Mouse (Mus musculus): ENCODE results near the gene Inava. TPM values are rescaled to one million over a fixed set of nuclear protein-coding genes. Genes with fewer than 3 reads are reported as not detected.

The Inava gene
- 1.6 and 2.6 TPM in 2 replicates for polyA plus RNA-seq (2014; fragmentation: Nextera tagmentation; extraction: Ambion mirVana)

DNA sequence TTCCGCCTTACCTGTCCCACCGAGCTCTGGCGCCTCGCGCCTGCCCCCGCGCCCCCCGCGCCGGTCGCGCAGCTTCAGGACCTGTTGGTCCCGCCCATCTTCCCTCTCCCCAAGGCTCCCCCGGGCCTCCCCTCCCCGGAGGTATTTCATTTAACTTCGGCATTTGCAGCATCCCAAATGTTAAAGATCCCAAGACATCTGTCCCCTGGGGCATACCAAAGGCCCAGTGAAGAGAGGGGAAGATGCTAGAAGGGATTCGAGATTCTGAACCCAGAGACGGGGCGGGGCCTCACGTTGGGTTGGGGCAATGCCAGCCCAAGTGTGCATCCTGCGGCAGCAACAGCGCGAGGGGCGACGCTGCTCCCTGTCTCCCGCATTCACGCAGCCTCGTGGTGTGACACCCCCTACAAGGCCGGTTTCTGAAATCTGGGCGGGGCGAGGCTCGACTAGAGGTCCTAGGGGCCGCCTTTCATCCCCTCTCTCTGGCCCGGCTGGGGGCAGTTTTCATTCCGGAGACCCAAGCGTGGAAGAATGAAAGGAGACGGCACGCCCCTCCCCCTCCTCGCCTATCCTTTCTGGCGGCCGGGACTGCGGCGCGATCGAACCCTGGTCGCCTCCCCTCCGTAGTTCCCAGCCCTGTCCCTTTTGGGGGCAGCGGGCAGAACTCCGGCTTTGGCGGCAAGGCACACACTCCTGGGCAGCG lies at the start of gene Inava:
Gene Inava, minus strand, starts transcription at position 373 of the 703 bp plus-strand sequence.
- peaks cover 10% of the 10 kb centered on the region; the same call in 1 of the 2 replicates for H3K27me3 ChIP-seq (ENCODE audit: control insufficient read depth, insufficient read depth, low read length)
- H3K36me3 ChIP-seq (ENCODE audit: control insufficient read depth, insufficient read depth, low read length): no peaks in the 10 kb centered on the region
- peaks cover 33% of the 10 kb centered on the region for H3K4me1 ChIP-seq (ENCODE audit: control insufficient read depth, insufficient read depth, low read length)
- peak within 1 kb of the TSS; percentile 50 for H3K4me3 ChIP-seq (replicated peaks; ENCODE audit: low read depth, low read length)
- no peak within 1 kb of the TSS; the same call in 1 of the 2 replicates for H3K27ac ChIP-seq (replicated peaks; ENCODE audit: low read depth, low read length)
- peak; percentile 74 for ATAC-seq (ENCODE audit: low FRiP score, low TSS enrichment)
- no peaks in the 10 kb centered on the region for H3K9me3 ChIP-seq (ENCODE audit: control insufficient read depth, low read length)
- 2% methylated on average over 50 of the region's 51 CpGs for WGBS
- DNase-seq: peak; percentile 83
- peak within 1 kb of the TSS; percentile 55 for H3K9ac ChIP-seq (replicated peaks; ENCODE audit: low read length)
- peak within 1 kb of the TSS; percentile 81 for H3K4me2 ChIP-seq (ENCODE audit: low read length)

DNA sequence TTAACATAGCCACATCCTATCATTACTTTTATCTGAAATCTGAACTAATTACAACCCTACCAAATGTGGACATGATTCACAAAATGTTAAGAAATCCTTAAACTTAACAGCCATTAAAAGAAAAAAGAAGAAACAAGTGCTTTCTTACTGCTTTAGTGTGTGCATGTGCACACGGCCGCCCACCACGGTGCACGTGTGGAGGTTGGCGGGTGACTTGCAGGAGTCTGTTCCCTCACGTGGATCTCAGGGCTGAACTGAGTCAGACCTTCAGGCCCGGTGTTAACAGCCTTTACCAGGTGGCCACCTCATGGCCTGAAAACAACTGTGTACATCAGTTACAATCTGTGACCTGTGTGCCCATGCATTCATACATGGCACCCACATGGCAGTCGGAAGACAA lies 43.3 kb upstream of the Inava start:
- Histone ChIP-seq H3K4me2 (ENCODE audit: low read length) (no peak overlapping the region), H3K9ac (replicated peaks; ENCODE audit: low read length) (no peak overlapping the region), H3K27me3 (ENCODE audit: control insufficient read depth, insufficient read depth, low read length) (no peaks in the 10 kb centered on the region), H3K4me1 (ENCODE audit: control insufficient read depth, insufficient read depth, low read length) (no peaks in the 10 kb centered on the region), H3K27ac (replicated peaks; ENCODE audit: low read depth, low read length) (no peak overlapping the region), H3K9me3 (ENCODE audit: control insufficient read depth, low read length) (no peaks in the 10 kb centered on the region), H3K36me3 (ENCODE audit: control insufficient read depth, insufficient read depth, low read length) (peaks cover 95% of the 10 kb centered on the region), H3K4me3 (replicated peaks; ENCODE audit: low read depth, low read length) (no peak overlapping the region)
- DNase-seq: no peak
- ATAC-seq (ENCODE audit: low FRiP score, low TSS enrichment): no peak
- WGBS: 94% methylated on average over 8 of the region's 8 CpGs

DNA sequence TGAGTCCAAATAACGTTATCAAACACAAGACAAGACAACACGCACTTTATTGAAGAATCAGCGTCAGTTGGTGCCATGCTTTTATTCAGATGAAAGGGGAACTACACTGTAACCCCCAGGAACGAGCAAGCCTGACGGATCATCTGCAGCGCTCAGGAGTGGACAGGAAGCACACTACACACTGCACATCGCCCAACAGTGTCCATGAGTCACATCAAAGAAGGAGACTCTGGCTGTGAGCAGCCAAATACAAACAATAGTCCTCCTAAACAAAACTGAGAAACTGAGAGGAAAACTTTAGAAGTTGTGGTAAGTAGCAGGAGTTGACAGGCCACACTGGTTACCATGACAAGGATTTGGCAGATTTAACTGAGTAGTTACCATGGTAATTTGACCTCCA lies 34.2 kb upstream of the Inava start:
- WGBS: 38% methylated on average over 7 of the region's 7 CpGs
- H3K27me3 ChIP-seq (ENCODE audit: control insufficient read depth, insufficient read depth, low read length): peaks cover 4% of the 10 kb centered on the region; the same call in 1 of the 2 replicates
- no peaks in the 10 kb centered on the region for H3K9me3 ChIP-seq (ENCODE audit: control insufficient read depth, low read length)
- DNase-seq (peak; percentile 25), ATAC-seq (ENCODE audit: low FRiP score, low TSS enrichment) (no peak)
- H3K36me3 ChIP-seq (ENCODE audit: control insufficient read depth, insufficient read depth, low read length): peaks cover 48% of the 10 kb centered on the region
- no peaks in the 10 kb centered on the region for H3K4me1 ChIP-seq (ENCODE audit: control insufficient read depth, insufficient read depth, low read length)
- no peak overlapping the region for H3K27ac ChIP-seq (replicated peaks; ENCODE audit: low read depth, low read length)
- H3K9ac ChIP-seq (replicated peaks; ENCODE audit: low read length): no peak overlapping the region
- no peak overlapping the region for H3K4me2 ChIP-seq (ENCODE audit: low read length)
- no peak overlapping the region for H3K4me3 ChIP-seq (replicated peaks; ENCODE audit: low read depth, low read length)

DNA sequence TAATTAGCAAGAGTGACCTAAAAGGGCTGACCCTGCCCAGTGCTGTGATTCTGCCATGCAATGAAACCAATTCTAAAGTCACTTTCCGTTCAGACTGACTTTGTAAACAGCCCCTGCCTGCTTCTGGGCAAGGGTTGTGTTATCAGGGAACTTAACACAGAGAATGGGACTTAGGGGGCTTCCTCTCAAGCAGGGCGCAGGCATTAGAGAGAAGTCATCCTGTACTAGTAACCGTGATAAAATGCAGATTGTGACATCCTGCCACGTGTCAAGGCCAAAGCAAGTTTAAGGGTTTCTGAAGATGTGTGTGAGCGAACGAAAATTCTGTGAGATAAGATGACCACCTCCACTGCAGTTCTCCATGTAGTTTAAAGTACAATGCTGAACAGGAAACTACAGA lies 32.1 kb upstream of the Inava start:
- 80% methylated on average over 6 of the region's 6 CpGs for WGBS
- no peak overlapping the region for H3K4me2 ChIP-seq (ENCODE audit: low read length)
- H3K4me1 ChIP-seq (ENCODE audit: control insufficient read depth, insufficient read depth, low read length): no peaks in the 10 kb centered on the region
- DNase-seq: no peak
- no peak overlapping the region for H3K9ac ChIP-seq (replicated peaks; ENCODE audit: low read length)
- H3K9me3 ChIP-seq (ENCODE audit: control insufficient read depth, low read length): no peaks in the 10 kb centered on the region
- no peak overlapping the region for H3K4me3 ChIP-seq (replicated peaks; ENCODE audit: low read depth, low read length)
- ATAC-seq (ENCODE audit: low FRiP score, low TSS enrichment): no peak
- peaks cover 24% of the 10 kb centered on the region for H3K27me3 ChIP-seq (ENCODE audit: control insufficient read depth, insufficient read depth, low read length)
- H3K36me3 ChIP-seq (ENCODE audit: control insufficient read depth, insufficient read depth, low read length): peaks cover 27% of the 10 kb centered on the region
- H3K27ac ChIP-seq (replicated peaks; ENCODE audit: low read depth, low read length): no peak overlapping the region

DNA sequence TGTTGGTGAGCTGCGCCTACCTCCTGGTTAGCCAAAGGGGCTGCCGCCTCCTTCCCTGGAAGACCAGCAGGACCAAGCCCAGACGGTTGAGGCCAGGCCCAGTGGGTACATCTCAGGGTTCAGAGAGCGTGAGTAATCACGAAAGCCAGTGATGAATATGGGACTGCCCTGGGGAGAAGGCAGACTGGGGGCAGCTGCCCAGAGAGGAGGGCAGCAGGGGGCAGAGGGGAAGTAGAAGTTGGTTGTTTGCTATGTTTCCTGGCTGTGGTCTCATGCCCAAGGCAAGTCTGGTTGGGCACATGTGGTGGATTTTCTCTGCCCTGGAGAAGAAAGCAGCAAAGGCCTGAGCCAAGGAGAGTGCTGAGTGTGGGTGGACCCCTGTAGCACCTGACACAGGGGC lies 29.3 kb upstream of the Inava start:
- Histone ChIP-seq H3K9ac (replicated peaks; ENCODE audit: low read length) (no peak overlapping the region), H3K36me3 (ENCODE audit: control insufficient read depth, insufficient read depth, low read length) (peaks cover 7% of the 10 kb centered on the region), H3K4me1 (ENCODE audit: control insufficient read depth, insufficient read depth, low read length) (peaks cover 7% of the 10 kb centered on the region), H3K27ac (replicated peaks; ENCODE audit: low read depth, low read length) (no peak overlapping the region), H3K27me3 (ENCODE audit: control insufficient read depth, insufficient read depth, low read length) (peaks cover 51% of the 10 kb centered on the region), H3K4me3 (replicated peaks; ENCODE audit: low read depth, low read length) (no peak overlapping the region), H3K9me3 (ENCODE audit: control insufficient read depth, low read length) (no peaks in the 10 kb centered on the region), H3K4me2 (ENCODE audit: low read length) (no peak overlapping the region)
- ATAC-seq (ENCODE audit: low FRiP score, low TSS enrichment): no peak
- 78% methylated on average over 5 of the region's 5 CpGs for WGBS
- DNase-seq: no peak

DNA sequence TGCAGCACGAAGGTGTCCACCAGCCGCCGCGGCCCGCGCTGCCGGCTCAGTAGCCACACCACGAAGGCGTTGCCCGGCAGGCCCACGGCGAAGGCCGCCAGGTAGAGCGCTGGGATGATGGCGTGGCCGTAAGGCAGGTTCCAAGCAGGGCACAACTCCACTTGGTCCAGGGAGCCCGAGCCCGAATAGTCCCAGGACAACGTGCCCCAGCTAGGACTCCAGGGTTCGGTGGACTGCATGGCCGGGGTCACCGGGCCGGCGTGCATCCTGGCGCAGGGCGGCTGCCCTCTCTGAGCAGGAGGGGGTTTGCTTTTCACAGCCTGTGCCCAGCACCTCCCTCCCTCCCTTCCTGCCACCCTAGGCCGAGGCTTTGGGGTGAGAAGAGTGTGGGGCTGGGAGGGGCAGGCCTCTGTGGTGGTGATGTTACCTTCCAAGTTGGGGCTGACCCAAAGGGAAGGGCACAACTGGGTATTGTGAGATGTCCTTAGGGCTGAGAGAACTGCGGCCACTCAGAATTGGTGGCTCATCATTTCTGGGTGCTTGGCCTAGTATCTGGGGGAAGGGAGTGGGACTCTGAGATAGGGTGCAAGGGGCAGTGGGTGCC lies 26.7 kb upstream of the Inava start, which contains the start of gene Gpr25:
Gene Gpr25, minus strand, starts transcription at position 239 of the 604 bp plus-strand sequence.
- Histone ChIP-seq H3K36me3 (ENCODE audit: control insufficient read depth, insufficient read depth, low read length) (no peaks in the 10 kb centered on the region), H3K4me2 (ENCODE audit: low read length) (peak within 1 kb of the TSS; percentile 86), H3K9ac (replicated peaks; ENCODE audit: low read length) (peak within 1 kb of the TSS; percentile 66), H3K4me1 (ENCODE audit: control insufficient read depth, insufficient read depth, low read length) (peaks cover 7% of the 10 kb centered on the region), H3K4me3 (replicated peaks; ENCODE audit: low read depth, low read length) (peak within 1 kb of the TSS; percentile 51), H3K27me3 (ENCODE audit: control insufficient read depth, insufficient read depth, low read length) (peaks cover 62% of the 10 kb centered on the region), H3K9me3 (ENCODE audit: control insufficient read depth, low read length) (no peaks in the 10 kb centered on the region), H3K27ac (replicated peaks; ENCODE audit: low read depth, low read length) (peak within 1 kb of the TSS; percentile 49)
- DNase-seq (no peak), ATAC-seq (ENCODE audit: low FRiP score, low TSS enrichment) (peak; percentile 51)
- WGBS: 7% methylated on average over 28 of the region's 28 CpGs

DNA sequence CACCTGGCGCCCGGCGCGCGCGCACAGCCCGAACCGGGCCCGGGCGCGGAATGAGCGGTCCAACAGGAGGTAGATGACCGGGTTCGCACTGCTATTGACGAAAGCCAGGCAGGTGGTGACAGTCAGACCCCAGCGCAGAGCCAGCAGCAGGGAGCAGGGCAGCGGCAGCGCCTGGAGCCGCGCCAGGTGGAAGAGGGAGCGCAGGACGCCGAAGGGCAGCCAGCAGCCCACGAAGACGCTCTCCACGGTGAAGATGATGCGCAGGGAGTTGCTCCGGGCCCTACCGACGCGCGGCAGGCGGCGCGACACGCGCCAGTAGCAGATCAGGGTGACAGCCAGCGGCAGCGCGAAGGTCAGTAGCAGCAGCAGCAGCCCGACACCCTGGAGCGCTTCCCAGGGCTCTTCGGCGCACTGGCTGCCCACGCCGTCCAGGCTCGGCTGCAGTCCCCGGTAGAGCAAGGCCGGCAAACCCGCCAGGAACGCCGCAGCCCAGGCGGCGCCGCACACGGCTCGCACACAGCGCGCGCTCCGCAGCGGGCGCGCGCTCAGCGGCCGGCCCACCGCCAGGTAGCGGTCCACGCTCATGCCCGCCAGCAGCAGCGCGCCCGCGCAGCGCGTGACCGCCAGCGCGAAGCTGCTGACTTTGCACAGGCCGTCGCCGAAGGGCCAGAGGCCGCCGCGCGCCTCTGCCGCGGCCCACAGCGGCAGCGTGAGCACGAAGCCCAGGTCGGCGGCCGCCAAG lies 26.0 kb upstream of the Inava start:
- peak overlapping the region; percentile 49 for H3K27ac ChIP-seq (replicated peaks; ENCODE audit: low read depth, low read length)
- no peaks in the 10 kb centered on the region for H3K36me3 ChIP-seq (ENCODE audit: control insufficient read depth, insufficient read depth, low read length)
- DNase-seq: peak; percentile 90
- peak; percentile 82 for ATAC-seq (ENCODE audit: low FRiP score, low TSS enrichment)
- H3K4me3 ChIP-seq (replicated peaks; ENCODE audit: low read depth, low read length): peak overlapping the region; percentile 51
- WGBS: 1% methylated on average over 95 of the region's 95 CpGs
- no peaks in the 10 kb centered on the region for H3K9me3 ChIP-seq (ENCODE audit: control insufficient read depth, low read length)
- H3K27me3 ChIP-seq (ENCODE audit: control insufficient read depth, insufficient read depth, low read length): peaks cover 62% of the 10 kb centered on the region
- H3K4me1 ChIP-seq (ENCODE audit: control insufficient read depth, insufficient read depth, low read length): peaks cover 7% of the 10 kb centered on the region
- H3K9ac ChIP-seq (replicated peaks; ENCODE audit: low read length): peak overlapping the region; percentile 66
- H3K4me2 ChIP-seq (ENCODE audit: low read length): peak overlapping the region; percentile 86

DNA sequence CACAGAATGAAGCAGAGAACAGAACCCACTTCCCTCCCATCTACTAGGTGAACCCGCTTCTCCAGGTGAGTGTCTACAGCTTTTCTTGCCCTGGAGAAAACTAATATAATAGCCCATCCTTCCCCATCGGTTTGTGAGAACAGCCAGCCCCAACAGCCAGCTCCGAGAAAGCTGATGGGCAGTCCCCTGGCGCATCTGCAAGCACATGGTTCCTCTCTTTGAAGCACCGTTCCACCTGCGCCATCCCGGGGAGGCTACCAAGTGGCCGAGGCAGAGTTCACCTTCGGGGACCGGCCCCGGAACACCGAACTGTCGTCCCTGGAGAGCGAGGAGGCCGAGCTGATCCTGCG lies 25.5 kb upstream of the Inava start:
- Histone ChIP-seq H3K9ac (replicated peaks; ENCODE audit: low read length) (peak overlapping the region; percentile 66), H3K4me1 (ENCODE audit: control insufficient read depth, insufficient read depth, low read length) (peaks cover 7% of the 10 kb centered on the region), H3K27me3 (ENCODE audit: control insufficient read depth, insufficient read depth, low read length) (peaks cover 62% of the 10 kb centered on the region), H3K4me2 (ENCODE audit: low read length) (peak overlapping the region; percentile 86), H3K9me3 (ENCODE audit: control insufficient read depth, low read length) (no peaks in the 10 kb centered on the region), H3K4me3 (replicated peaks; ENCODE audit: low read depth, low read length) (peak overlapping the region; percentile 51), H3K27ac (replicated peaks; ENCODE audit: low read depth, low read length) (no peak overlapping the region), H3K36me3 (ENCODE audit: control insufficient read depth, insufficient read depth, low read length) (no peaks in the 10 kb centered on the region)
- no peak for DNase-seq
- ATAC-seq (ENCODE audit: low FRiP score, low TSS enrichment): no peak
- WGBS: 3% methylated on average over 16 of the region's 16 CpGs
